Mouse (Mus musculus): ENCODE results near the gene Unc13b.

Gene Unc13b

GRCm38 (mm10) chr4:43267323-43267658, 208.5 kb downstream of the Unc13b start:
- in situ Hi-C loops (cut with MboI, MseI) = no loop called here

GRCm38 (mm10) chr4:43285476-43285875, 226.7 kb downstream of the Unc13b start:
- in situ Hi-C loops (cut with MboI, MseI) = no loop called here

GRCm38 (mm10) chr4:43287305-43287704, 228.6 kb downstream of the Unc13b start:
- in situ Hi-C loops (cut with MboI, MseI) = no loop called here

- in situ Hi-C loops (cut with MboI, MseI) = no loop called here
Observed at GRCm38 (mm10) chr4:43294001-43294400, 235.2 kb downstream of the Unc13b start.

- in situ Hi-C loops (cut with MboI, MseI) = no loop called here
Observed at GRCm38 (mm10) chr4:43309696-43310338, 251.1 kb downstream of the Unc13b start.

All from T-helper 17 cell (primary cell).